Mouse (Mus musculus) cerebellum, adult 2 months (tissue): ENCODE results near the gene Depdc5.

Source experiments
- CTCF ChIP-seq: fragments of 200-500 bp; IDR thresholded peaks from 2 replicates; pipeline ENCODE4 v1.5.1; 2011; ENCODE audit warnings: low read depth, mild to moderate bottlenecking, control low read depth, low read length, moderate library complexity, borderline replicate concordance; ENCODE audit not compliant: insufficient read depth
- POLR2A ChIP-seq: fragments of 200-500 bp; IDR thresholded peaks from 2 replicates; pipeline ENCODE4 v1.6.1; 2011; ENCODE audit warnings: low read length, control low read depth, borderline replicate concordance; ENCODE audit not compliant: insufficient read depth

- TF ChIP-seq POLR2A (no peak), CTCF (no peak)
Observed at GRCm38 (mm10) chr5:32950702-32951274, 87.3 kb downstream of the Depdc5 start.
